Mouse (Mus musculus): ENCODE results near the gene Fntb. TPM values are rescaled to one million over a fixed set of nuclear protein-coding genes. Genes with fewer than 3 reads are reported as not detected.

Fntb gene
- polyA plus RNA-seq, 2 experiments, result 21.4 to 28.8 TPM

DNA sequence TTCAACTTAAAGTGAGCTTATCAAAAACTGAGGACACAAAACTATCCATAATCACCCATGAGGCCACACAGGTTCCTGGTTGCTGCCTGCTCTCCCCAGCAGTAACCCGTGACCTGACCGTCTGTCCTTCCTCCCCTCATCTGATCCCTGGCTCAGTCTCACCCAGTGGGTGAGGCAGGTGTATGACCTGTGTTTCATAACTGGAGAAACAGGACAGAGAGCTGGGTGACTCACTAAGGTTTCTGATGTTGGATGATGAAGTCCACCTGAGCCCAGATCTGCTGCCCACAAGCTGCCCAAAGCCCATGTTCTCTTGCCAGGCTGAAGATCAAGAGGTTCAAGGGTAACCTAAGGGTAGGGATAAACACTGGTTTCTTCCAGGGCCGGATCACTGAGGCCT lies 161.6 kb downstream of the Fntb start:
- Histone ChIP-seq H3K36me3 (replicated peaks; ENCODE audit: control insufficient read depth, insufficient read depth, low read depth) (no peaks in the 10 kb centered on the region), H3K4me3 (ENCODE audit: insufficient read depth in 1 of 2, low read depth in 2 of 2, low read length in 2 of 2) (no peak overlapping the region), H3K27me3 (ENCODE audit: control insufficient read depth, insufficient read depth, low read length) (no peaks in the 10 kb centered on the region), H3K27ac (no peak overlapping the region), H3K4me2 (ENCODE audit: low read depth) (no peak overlapping the region), H3K9ac (replicated peaks) (no peak overlapping the region), H3K9me3 (ENCODE audit: control insufficient read depth, low read length) (no peaks in the 10 kb centered on the region), H3K4me1 (replicated peaks; ENCODE audit: control insufficient read depth in 2 of 2, insufficient read depth in 2 of 2, low read length in 1 of 2) (peaks cover 13 to 22% of the 10 kb centered on the region in 2 experiments)
- ATAC-seq (ENCODE audit: insufficient read depth) (no peak), DNase-seq (ENCODE audit: low read depth in 3 of 3, low spot score in 3 of 3) (no peak)
- TF ChIP-seq EP300 (IDR thresholded peaks at IDR 0.05; ENCODE audit: low read depth) (no peak), CTCF (IDR thresholded peaks at IDR 0.05; ENCODE audit: low read depth) (no peak)
- 67% methylated on average over 3 of the region's 3 CpGs for WGBS (ENCODE audit: insufficient replicate concordance)

DNA sequence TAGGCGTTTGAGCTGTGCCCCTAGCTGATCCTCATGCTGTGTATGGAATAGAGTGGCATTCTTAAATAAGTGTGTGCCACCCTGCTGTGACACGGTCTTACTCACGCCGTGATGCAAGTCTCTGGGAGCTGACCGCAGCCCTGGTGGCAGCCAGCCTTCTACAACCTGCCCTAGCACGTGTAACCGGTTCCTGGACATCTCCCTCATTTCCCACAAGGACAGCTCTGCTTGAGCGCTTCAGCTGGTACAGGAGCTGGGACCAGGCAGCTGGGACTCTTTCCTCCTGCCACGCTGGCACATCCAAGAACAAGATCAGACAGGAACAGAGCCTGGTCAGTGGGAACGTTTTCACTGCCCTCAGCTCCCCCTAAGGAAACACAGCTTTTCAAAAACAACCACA lies 162.2 kb downstream of the Fntb start:
- DNase-seq (ENCODE audit: low read depth in 3 of 3, low spot score in 3 of 3) (no peak), ATAC-seq (ENCODE audit: insufficient read depth) (no peak)
- no peak overlapping the region for H3K4me3 ChIP-seq (ENCODE audit: insufficient read depth in 1 of 2, low read depth in 2 of 2, low read length in 2 of 2)
- 63% methylated on average over 10 of the region's 10 CpGs for WGBS (ENCODE audit: insufficient replicate concordance)
- TF ChIP-seq EP300 (IDR thresholded peaks at IDR 0.05; ENCODE audit: low read depth), result no peak
- TF ChIP-seq CTCF (IDR thresholded peaks at IDR 0.05; ENCODE audit: low read depth), result no peak
- H3K36me3 ChIP-seq (replicated peaks; ENCODE audit: control insufficient read depth, insufficient read depth, low read depth), result no peaks in the 10 kb centered on the region
- H3K4me1 ChIP-seq (replicated peaks; ENCODE audit: control insufficient read depth in 2 of 2, insufficient read depth in 2 of 2, low read length in 1 of 2), result peaks cover 13 to 25% of the 10 kb centered on the region in 2 experiments
- no peak overlapping the region for H3K4me2 ChIP-seq (ENCODE audit: low read depth)
- H3K27me3 ChIP-seq (ENCODE audit: control insufficient read depth, insufficient read depth, low read length), result no peaks in the 10 kb centered on the region
- no peak overlapping the region for H3K9ac ChIP-seq (replicated peaks)
- no peak overlapping the region for H3K27ac ChIP-seq
- H3K9me3 ChIP-seq (ENCODE audit: control insufficient read depth, low read length), result no peaks in the 10 kb centered on the region

- Histone ChIP-seq H3K36me3 (replicated peaks; ENCODE audit: control insufficient read depth, insufficient read depth, low read depth) (no peaks in the 10 kb centered on the region; the same call in none of the 2 replicates), H3K27me3 (ENCODE audit: control insufficient read depth, insufficient read depth, low read length) (no peaks in the 10 kb centered on the region), H3K4me3 (ENCODE audit: insufficient read depth in 1 of 2, low read depth in 2 of 2, low read length in 2 of 2) (no peak overlapping the region), H3K9ac (replicated peaks) (no peak overlapping the region), H3K9me3 (ENCODE audit: control insufficient read depth, low read length) (no peaks in the 10 kb centered on the region), H3K4me1 (replicated peaks; ENCODE audit: control insufficient read depth in 2 of 2, insufficient read depth in 2 of 2, low read length in 1 of 2) (peaks cover 13 to 27% of the 10 kb centered on the region in 2 experiments), H3K27ac (no peak overlapping the region), H3K4me2 (ENCODE audit: low read depth) (peak overlapping the region; percentile 45)
- DNase-seq (ENCODE audit: low read depth in 3 of 3, low spot score in 3 of 3), result peak; percentile 57 to 66 (median 60)
- ATAC-seq (ENCODE audit: insufficient read depth), result peak; percentile 92
- 36% methylated on average over 6 of the region's 6 CpGs for WGBS (ENCODE audit: insufficient replicate concordance)
- TF ChIP-seq CTCF (IDR thresholded peaks at IDR 0.05; ENCODE audit: low read depth) (no peak), EP300 (IDR thresholded peaks at IDR 0.05; ENCODE audit: low read depth) (no peak)
Measured at GRCm38 (mm10) chr12:76930177-76930576, 164.8 kb downstream of the Fntb start.

DNA sequence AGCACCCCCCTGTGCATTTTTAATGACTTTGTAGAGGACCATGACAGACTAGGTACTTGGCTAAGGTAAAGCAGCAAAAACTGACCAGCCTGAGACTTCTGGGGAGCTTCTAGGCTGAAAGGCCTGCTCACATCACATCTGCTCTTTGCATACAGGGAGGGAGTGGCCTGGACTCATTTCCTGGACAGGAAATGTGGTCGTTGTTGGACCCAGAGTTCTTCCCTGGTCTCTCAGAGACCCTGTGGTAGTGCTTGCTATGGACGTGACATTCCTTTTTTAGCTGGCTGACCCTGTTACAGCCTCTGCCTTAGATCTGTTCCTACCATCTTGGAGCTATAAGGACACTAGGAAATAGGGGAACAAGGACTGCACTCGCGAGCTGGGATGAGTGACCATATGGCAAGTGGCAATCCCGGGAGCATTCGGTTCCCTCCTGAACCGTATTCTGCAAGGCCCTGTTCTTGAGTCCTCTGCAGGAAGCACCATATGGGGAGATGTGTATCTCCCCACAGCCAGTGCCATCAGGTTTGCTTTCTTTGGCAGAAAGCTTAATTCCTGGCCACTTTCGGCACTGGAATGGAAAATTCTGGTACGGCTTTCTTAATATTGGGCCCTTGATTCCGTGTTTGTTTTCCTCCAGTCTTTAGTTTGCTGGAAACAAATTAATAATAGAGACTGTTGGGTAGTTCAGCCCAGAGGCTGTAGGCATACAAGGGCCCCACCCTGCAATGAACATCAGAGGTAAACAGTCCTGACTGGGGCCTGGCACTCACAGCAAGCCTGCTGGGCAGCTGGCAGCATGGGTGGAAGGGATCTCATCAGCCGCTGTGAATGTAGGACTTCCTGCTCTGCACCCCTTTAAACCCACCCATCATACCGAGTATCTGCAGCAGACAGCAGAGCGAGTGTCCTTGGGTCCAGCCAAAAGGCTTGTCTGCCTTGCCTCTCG lies 166.6 kb downstream of the Fntb start:
- 65% methylated on average over 14 of the region's 14 CpGs for WGBS (ENCODE audit: insufficient replicate concordance)
- Histone ChIP-seq H3K36me3 (replicated peaks; ENCODE audit: control insufficient read depth, insufficient read depth, low read depth) (peaks cover 8% of the 10 kb centered on the region), H3K27me3 (ENCODE audit: control insufficient read depth, insufficient read depth, low read length) (no peaks in the 10 kb centered on the region), H3K4me1 (replicated peaks; ENCODE audit: control insufficient read depth in 2 of 2, insufficient read depth in 2 of 2, low read length in 1 of 2) (peaks cover 13 to 27% of the 10 kb centered on the region in 2 experiments), H3K27ac (no peak overlapping the region), H3K9me3 (ENCODE audit: control insufficient read depth, low read length) (no peaks in the 10 kb centered on the region), H3K4me3 (ENCODE audit: insufficient read depth in 1 of 2, low read depth in 2 of 2, low read length in 2 of 2) (no peak overlapping the region), H3K9ac (replicated peaks) (no peak overlapping the region), H3K4me2 (ENCODE audit: low read depth) (no peak overlapping the region)
- TF ChIP-seq CTCF (IDR thresholded peaks at IDR 0.05; ENCODE audit: low read depth) (no peak), EP300 (IDR thresholded peaks at IDR 0.05; ENCODE audit: low read depth) (no peak)
- ATAC-seq (ENCODE audit: insufficient read depth), result no peak
- no peak for DNase-seq (ENCODE audit: low read depth in 3 of 3, low spot score in 3 of 3)

GRCm38 (mm10) chr12:76932688-76933060 lies 167.3 kb downstream of the Fntb start:
- H3K4me2 ChIP-seq (ENCODE audit: low read depth), result no peak overlapping the region
- ATAC-seq (ENCODE audit: insufficient read depth) (no peak), DNase-seq (ENCODE audit: low read depth in 3 of 3, low spot score in 3 of 3) (no peak)
- no peaks in the 10 kb centered on the region for H3K9me3 ChIP-seq (ENCODE audit: control insufficient read depth, low read length)
- TF ChIP-seq EP300 (IDR thresholded peaks at IDR 0.05; ENCODE audit: low read depth), result no peak
- TF ChIP-seq CTCF (IDR thresholded peaks at IDR 0.05; ENCODE audit: low read depth), result no peak
- H3K27me3 ChIP-seq (ENCODE audit: control insufficient read depth, insufficient read depth, low read length), result no peaks in the 10 kb centered on the region
- peaks cover 13% of the 10 kb centered on the region for H3K36me3 ChIP-seq (replicated peaks; ENCODE audit: control insufficient read depth, insufficient read depth, low read depth)
- whole genome bisulfite sequencing (ENCODE audit: insufficient replicate concordance), result 83% methylated on average over 6 of the region's 6 CpGs
- peaks cover 13 to 27% of the 10 kb centered on the region in 2 experiments for H3K4me1 ChIP-seq (replicated peaks; ENCODE audit: control insufficient read depth in 2 of 2, insufficient read depth in 2 of 2, low read length in 1 of 2)
- H3K27ac ChIP-seq, result no peak overlapping the region
- no peak overlapping the region for H3K9ac ChIP-seq (replicated peaks)
- no peak overlapping the region for H3K4me3 ChIP-seq (ENCODE audit: insufficient read depth in 1 of 2, low read depth in 2 of 2, low read length in 2 of 2)
